Mouse (Mus musculus) common myeloid progenitor, adult 5-6 weeks (primary cell): Measurements from ENCODE around the gene Nxf1. TPM values are rescaled to one million over a fixed set of nuclear protein-coding genes. Genes with fewer than 3 reads are reported as not detected.
A peak's percentile ranks its signal among the peaks of the same experiment; 100 is the strongest.

ENCODE experiments used
- ATAC-seq: replicated peaks from 2 replicates; pipeline ENCODE4 v1.8.0; 2016; ENCODE audit warnings: low read depth, mild to moderate bottlenecking, moderate TSS enrichment, inconsistent platforms; ENCODE audit not compliant: poor library complexity, severe bottlenecking
- total RNA-seq: library from RNA; stranded (forward); fragments of 200-1000, 187-1606 nt; gene quantifications from 2 replicates; pipeline ENCODE4 v1.2.3, GENCODE M21; 2017

Gene Nxf1
- total RNA-seq, 1 experiment from 2014 or later: 129 TPM

DNA sequence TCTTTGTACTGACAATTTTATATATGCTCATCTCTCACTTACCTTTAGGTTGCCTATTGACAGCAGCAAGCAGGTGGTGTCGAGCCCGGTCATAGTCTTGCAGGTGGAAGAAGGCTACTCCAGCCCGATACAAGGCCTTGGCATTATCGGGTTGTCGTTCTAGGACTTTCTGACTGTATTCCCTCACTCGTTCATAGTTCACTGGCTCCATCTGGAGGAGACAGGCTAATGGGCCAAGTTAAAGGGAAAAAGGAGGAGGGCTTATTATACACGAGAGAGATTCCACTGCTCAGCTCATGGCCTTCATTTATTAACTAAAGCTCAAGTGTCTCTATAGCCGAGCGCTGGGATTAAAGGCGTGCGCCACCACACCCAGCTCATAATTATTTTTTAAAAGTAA lies 58.9 kb downstream of the Nxf1 start:
- ATAC-seq: no peak

DNA sequence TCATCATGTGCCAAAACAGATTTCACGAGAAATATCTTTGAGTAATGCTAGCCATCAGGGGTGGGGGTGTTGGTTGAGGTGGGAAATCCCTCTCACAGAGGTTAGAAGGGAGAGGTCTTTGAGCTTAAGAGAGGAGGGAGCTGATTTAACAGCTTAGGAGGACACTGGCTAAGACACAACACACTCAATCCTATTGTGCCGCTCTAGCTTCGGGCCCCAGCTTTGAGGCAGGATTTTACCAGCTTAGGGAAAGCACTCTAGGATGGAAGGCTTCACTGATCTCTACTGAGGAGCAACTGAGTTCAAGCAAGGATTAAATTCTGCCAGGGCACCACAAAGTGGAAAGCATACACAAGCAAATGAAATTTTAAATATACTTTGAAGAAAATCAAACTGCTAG lies 60.1 kb downstream of the Nxf1 start:
- ATAC-seq: no peak

DNA sequence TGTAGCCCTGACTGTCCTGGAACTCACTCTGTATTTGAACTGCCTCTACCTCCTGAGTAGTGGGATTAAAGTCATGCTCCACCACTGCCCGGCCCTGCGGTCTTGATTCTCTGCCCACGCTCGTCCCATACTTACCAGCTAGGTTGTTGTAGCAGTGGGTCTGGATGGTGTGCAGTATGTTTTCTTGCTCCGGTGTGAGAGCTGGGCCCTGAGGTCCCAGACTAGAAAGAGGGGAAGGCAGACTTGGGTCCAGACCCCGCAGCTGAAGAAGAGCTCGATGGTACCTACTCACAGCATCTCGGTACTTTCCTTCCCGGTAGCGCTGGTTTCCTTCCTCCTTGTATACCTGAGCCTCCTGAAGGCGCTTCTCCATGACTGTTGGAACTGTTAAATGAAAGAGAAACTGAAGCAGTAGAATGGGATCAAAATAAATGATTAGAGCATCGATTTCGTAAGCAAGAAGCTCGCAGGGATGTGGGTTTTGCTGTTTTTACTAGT lies 61.5 kb downstream of the Nxf1 start:
- no peak for ATAC-seq

DNA sequence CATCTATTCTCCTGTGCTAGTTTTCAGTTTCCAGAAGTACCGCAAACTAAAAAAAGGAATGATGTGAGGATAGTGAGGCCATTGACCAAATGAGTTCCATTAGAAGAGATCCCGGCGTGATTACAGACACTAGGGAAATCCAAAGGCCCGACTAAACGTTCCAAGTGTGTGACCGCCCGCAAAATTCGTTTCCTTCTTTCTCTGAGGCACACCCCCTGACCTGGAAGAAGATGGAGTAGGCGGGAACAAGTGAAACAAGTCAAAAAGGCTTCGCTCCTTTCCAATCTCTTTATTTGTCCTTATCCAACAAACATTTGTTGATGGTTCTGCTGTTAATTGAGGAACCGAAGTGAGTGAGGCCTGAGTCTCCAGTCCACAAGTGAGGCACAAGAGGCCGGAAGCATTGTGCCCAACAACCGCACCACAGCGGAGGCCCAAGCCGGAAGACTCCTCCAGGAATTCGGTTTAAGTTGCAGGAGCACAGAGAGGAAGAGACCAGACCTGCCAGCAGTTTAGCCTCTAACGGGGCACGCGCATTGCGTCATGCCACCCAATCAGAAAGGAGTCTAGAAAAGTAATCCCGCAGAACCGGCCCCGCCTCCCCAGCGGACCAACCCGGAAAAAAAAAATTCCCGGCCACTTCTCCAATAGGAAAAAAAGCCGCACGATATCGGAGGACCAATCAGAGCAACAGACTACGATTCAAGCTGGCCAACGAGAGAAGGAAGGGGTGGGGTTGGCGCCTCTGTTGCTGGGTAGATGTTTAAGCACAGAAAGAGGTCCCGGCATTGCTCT lies 62.1 kb downstream of the Nxf1 start, which contains the start of gene Ttc9c:
TSS of gene Ttc9c (minus strand) at position 533 of the 795 bp plus-strand sequence.
- ATAC-seq: peak; percentile 78

DNA sequence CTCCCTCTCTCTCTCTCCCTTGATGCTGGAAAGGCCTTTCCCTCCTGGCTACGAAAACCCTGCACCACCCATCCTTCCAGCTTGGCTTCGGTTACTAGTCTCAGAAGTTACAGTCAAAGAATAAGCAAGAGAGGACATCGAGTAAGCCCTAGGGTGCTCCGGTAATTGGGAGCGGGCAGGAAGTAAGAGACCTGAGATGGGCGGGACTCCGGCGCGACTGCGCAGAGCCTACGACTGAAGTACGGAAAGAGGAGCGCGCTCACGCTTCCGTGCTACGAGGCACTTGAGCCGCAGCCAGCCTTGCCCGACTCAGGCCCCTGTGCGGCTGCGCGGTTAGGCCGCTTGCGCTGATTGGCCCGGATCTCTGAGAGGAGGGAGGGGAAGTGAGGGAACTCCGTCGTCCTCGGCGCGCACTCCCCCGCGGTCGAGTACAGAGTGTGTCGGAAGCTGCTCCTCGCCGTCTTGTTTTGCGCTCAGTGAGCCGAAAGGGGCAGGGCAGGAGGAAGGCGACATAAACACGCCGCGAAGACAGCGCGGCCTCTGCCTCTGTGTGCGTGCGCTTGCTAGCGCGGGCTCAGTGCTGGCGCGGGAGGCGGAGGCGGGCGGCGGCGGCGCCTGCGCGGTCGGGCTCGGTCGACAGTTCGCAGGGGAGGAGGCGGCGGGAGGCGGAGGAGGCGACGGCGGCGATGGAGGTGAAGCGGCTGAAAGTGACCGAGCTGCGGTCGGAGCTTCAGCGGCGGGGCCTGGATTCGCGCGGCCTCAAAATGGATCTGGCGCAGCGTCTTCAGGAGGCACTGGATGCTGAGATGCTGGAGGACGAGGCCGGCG lies 62.9 kb downstream of the Nxf1 start, which contains the start of gene Hnrnpul2:
TSS of gene Hnrnpul2 (plus strand) at position 415 of the 828 bp plus-strand sequence.
- peak; percentile 82 for ATAC-seq

Other genes with a start within 250 kb of the Nxf1 start
- not detected in 2 replicates for gene Slc22a8, start 165.8 kb upstream of the Nxf1 start, total RNA-seq
- gene Slc22a6, start 139.0 kb upstream of the Nxf1 start, total RNA-seq: not detected in 2 replicates
- gene Chrm1, start 93.3 kb upstream of the Nxf1 start, total RNA-seq: not detected in 2 replicates
- gene Slc3a2, start 33.7 kb upstream of the Nxf1 start, total RNA-seq: 124 and 150 TPM in 2 replicates
- 121 and 149 TPM in 2 replicates for gene Wdr74, start 21.2 kb upstream of the Nxf1 start, total RNA-seq
- gene 1700092M07Rik, start 16.4 kb upstream of the Nxf1 start, total RNA-seq: 1.5 and 5.8 TPM in 2 replicates
- gene Stx5a, start 15.7 kb upstream of the Nxf1 start, total RNA-seq: 45.7 and 60.0 TPM in 2 replicates
- 36.9 and 48.2 TPM in 2 replicates for gene Tmem223, start 13.9 kb downstream of the Nxf1 start, total RNA-seq
- gene Tmem179b, start 17.4 kb downstream of the Nxf1 start, total RNA-seq: 57.4 and 60.0 TPM in 2 replicates
- gene Taf6l, start 29.3 kb downstream of the Nxf1 start, total RNA-seq: 10.3 and 11.4 TPM in 2 replicates
- gene Polr2g, start 41.5 kb downstream of the Nxf1 start, total RNA-seq: 52.9 and 62.4 TPM in 2 replicates
- gene Zbtb3, start 45.5 kb downstream of the Nxf1 start, total RNA-seq: 1.8 and 1.9 TPM in 2 replicates
- 65.7 and 68.2 TPM in 2 replicates for gene Ttc9c, start 62.3 kb downstream of the Nxf1 start, total RNA-seq
- 89.1 and 100 TPM in 2 replicates for gene Hnrnpul2, start 62.9 kb downstream of the Nxf1 start, total RNA-seq
- gene AC129217.1, start 72.7 kb downstream of the Nxf1 start, total RNA-seq: 4.2 TPM in 1 of 2 replicates, not detected in the other
- 34.5 and 41.5 TPM in 2 replicates for gene Bscl2, start 80.4 kb downstream of the Nxf1 start, total RNA-seq
- not detected in 2 replicates for gene Gng3, start 82.1 kb downstream of the Nxf1 start, total RNA-seq
- gene Lrrn4cl, start 93.7 kb downstream of the Nxf1 start, total RNA-seq: 0.73 TPM in 1 of 2 replicates, not detected in the other
- 176 and 210 TPM in 2 replicates for gene Ubxn1, start 114.4 kb downstream of the Nxf1 start, total RNA-seq
- 110 and 122 TPM in 2 replicates for gene Uqcc3, start 123.8 kb downstream of the Nxf1 start, total RNA-seq
- gene Lbhd1, start 126.7 kb downstream of the Nxf1 start, total RNA-seq: 7.7 and 35.4 TPM in 2 replicates
- gene Gm49403, start 126.9 kb downstream of the Nxf1 start, total RNA-seq: not detected in 2 replicates
- 53.0 and 62.6 TPM in 2 replicates for gene 1810009A15Rik, start 131.8 kb downstream of the Nxf1 start, total RNA-seq
- gene Gm49416, start 131.9 kb downstream of the Nxf1 start, total RNA-seq: not detected in 2 replicates
- 10.5 and 18.5 TPM in 2 replicates for gene Ints5, start 135.9 kb downstream of the Nxf1 start, total RNA-seq
- 63.4 and 73.1 TPM in 2 replicates for gene Ganab, start 141.0 kb downstream of the Nxf1 start, total RNA-seq
- 17.5 and 18.6 TPM in 2 replicates for gene B3gat3, start 163.3 kb downstream of the Nxf1 start, total RNA-seq
- 2.0 and 3.2 TPM in 2 replicates for gene Rom1, start 172.3 kb downstream of the Nxf1 start, total RNA-seq
- 22.9 and 41.2 TPM in 2 replicates for gene Eml3, start 172.5 kb downstream of the Nxf1 start, total RNA-seq
- gene Mta2, start 184.8 kb downstream of the Nxf1 start, total RNA-seq: 151 and 180 TPM in 2 replicates
- gene Tut1, start 196.8 kb downstream of the Nxf1 start, total RNA-seq: 19.9 and 25.9 TPM in 2 replicates
- gene Eef1g, start 210.0 kb downstream of the Nxf1 start, total RNA-seq: 721 and 789 TPM in 2 replicates
- gene Ahnak, start 232.2 kb downstream of the Nxf1 start, total RNA-seq: 14.1 and 14.9 TPM in 2 replicates